Mouse (Mus musculus) neutrophil, adult 83 days (primary cell): ENCODE data around the gene Arid5a. TPM values are rescaled to one million over a fixed set of nuclear protein-coding genes. Genes with fewer than 3 reads are reported as not detected.

ENCODE experiments used
- total RNA-seq, 2 experiments: library from RNA; stranded (reverse); gene quantifications; one replicate each; pipeline ENCODE4 v1.2.4; 2023

The Arid5a gene
- 10 to 100 TPM; 59.0 to 74.6 TPM for total RNA-seq

DNA sequence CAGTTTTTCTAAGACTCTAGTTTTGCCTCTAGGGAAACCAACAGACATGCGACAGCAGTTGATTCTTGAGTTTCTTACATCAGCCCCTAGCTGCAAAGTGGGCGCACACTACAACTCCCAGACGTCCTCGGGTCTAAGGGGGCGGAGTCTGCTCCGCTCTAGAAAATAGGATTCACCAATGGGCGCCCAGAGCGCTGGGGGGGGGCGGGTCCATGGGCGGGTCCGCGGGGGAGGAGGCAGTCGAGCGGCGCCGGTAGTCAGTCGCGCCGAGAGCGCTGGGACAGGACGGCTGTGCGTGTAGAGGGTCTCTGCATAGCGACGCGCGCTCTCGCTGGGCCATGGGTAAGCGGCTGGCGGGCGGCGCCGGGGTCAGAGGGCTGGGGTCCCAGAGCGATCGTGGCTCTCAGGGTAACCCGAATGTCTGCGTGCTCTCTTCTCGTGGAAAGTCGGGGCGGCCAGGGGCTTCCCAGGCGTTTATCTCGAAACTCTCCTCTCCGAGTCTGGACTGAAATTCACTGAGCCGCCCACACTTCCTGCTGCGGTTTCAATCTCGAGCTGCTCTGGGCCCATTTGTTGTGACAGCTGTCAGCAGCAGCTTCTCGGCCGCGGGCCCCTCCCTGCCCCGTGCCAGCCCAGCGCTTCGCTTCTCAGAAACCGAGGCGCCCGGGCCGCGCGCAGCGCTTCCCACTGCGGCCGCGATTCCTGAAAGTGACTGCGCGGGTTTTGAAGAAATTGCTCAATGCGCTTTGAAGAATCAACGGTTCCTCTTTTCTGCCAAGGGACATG is at the start of gene Arid5a:
Gene Arid5a, plus strand, starts transcription at position 239 of the 786 bp plus-strand sequence.

GRCm38 (mm10) chr1:36274455-36274854 is 33.1 kb upstream of the Arid5a start, which contains the start of gene Neurl3:
Neurl3 (minus strand) TSS chr1:36274679.

GRCm38 (mm10) chr1:36368969-36369645 is 61.6 kb downstream of the Arid5a start, which contains the start of gene Kansl3:
Kansl3 (minus strand) TSS chr1:36369181.

GRCm38 (mm10) chr1:36371934-36372845 is 64.7 kb downstream of the Arid5a start, which contains the start of gene Fer1l5:
Fer1l5 (plus strand) TSS chr1:36372291.

Other genes starting within 250 kb of the Arid5a start
- gene Hs6st1, start 239.3 kb upstream of the Arid5a start, total RNA-seq = 10 to 100 TPM; 24.2 to 27.2 TPM
- gene Uggt1, start 63.0 kb upstream of the Arid5a start, total RNA-seq = 10 to 100 TPM; 64.0 to 71.4 TPM
- gene Neurl3, start 33.1 kb upstream of the Arid5a start, total RNA-seq = 100 to 1,000 TPM; 110 to 115 TPM
- 10 to 100 TPM; 39.7 to 40.2 TPM for gene Kansl3, start 61.4 kb downstream of the Arid5a start, total RNA-seq
- gene Fer1l5, start 64.6 kb downstream of the Arid5a start, total RNA-seq = under 1 TPM in 1 of 2 experiments, not detected in 1; 0.29 TPM
- gene Lman2l, start 137.5 kb downstream of the Arid5a start, total RNA-seq = 10 to 100 TPM; 44.3 to 46.6 TPM
- 10 to 100 TPM; 22.8 to 29.2 TPM for gene Cnnm4, start 163.9 kb downstream of the Arid5a start, total RNA-seq
- gene Cnnm3, start 204.1 kb downstream of the Arid5a start, total RNA-seq = 10 to 100 TPM; 22.2 to 30.3 TPM
- 1 to 10 TPM; 3.2 to 5.7 TPM for gene Ankrd23, start 229.2 kb downstream of the Arid5a start, total RNA-seq
- gene Gm42417, start 231.7 kb downstream of the Arid5a start, total RNA-seq = 1 to 10 TPM in 1 of 2 experiments, not detected in 1; 2.5 TPM
- gene Ankrd39, start 239.7 kb downstream of the Arid5a start, total RNA-seq = 1 to 10 TPM; 3.9 to 4.0 TPM